Mouse (Mus musculus): ENCODE data around the gene Crybb1. TPM values are rescaled to one million over a fixed set of nuclear protein-coding genes. Genes with fewer than 3 reads are reported as not detected.

Crybb1 gene
- polyA plus RNA-seq, 1 experiment from 2014 or later = 0.42 TPM

DNA sequence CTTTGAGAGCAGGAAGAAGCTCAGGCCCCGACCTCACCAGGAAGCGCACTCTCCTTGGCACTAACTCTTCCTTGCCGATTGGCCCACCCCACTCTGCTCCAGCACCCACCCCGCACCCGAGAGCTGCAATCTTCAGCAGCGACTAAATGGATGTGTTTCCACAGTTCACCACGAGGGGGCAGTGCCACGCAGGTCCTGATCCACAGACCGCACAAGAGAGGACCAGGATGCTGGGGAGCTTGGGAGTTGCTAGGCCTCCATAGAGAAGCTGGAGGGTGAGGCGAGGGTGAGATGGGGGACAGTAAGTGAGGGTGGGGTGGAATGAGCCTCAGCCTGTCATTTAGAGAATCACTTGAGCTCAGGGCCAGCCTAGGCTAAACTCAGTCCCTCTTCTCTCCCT is 14.9 kb upstream of the Crybb1 start:
- Histone ChIP-seq H3K27me3 (ENCODE audit: insufficient read depth, poor library complexity, severe bottlenecking) (peaks cover 7% of the 10 kb centered on the region; the same call in 1 of the 2 replicates), H3K27ac (peak overlapping the region; percentile 96), H3K4me1 (replicated peaks) (peaks cover 74% of the 10 kb centered on the region), H3K4me3 (0 out of 2 replicates have a peak overlapping the region, but pooled peaks have one; percentile 18), H3K36me3 (no peaks in the 10 kb centered on the region), H3K9me3 (no peaks in the 10 kb centered on the region)
- 5% methylated on average over 10 of the region's 10 CpGs for WGBS
- peak; percentile 89 for DNase-seq (ENCODE audit: low spot score)

- WGBS = 84% methylated on average over 2 of the region's 2 CpGs
- Histone ChIP-seq H3K9me3 (no peaks in the 10 kb centered on the region), H3K36me3 (no peaks in the 10 kb centered on the region), H3K4me3 (no peak overlapping the region), H3K4me1 (replicated peaks) (peaks cover 68% of the 10 kb centered on the region), H3K27ac (0 out of 2 replicates have a peak overlapping the region, but pooled peaks have one; percentile 4), H3K27me3 (ENCODE audit: insufficient read depth, poor library complexity, severe bottlenecking) (peaks cover 7% of the 10 kb centered on the region; the same call in 1 of the 2 replicates)
- DNase-seq (ENCODE audit: low spot score) = no peak
Observed at GRCm38 (mm10) chr5:112241849-112242248, 13.8 kb upstream of the Crybb1 start.

DNA sequence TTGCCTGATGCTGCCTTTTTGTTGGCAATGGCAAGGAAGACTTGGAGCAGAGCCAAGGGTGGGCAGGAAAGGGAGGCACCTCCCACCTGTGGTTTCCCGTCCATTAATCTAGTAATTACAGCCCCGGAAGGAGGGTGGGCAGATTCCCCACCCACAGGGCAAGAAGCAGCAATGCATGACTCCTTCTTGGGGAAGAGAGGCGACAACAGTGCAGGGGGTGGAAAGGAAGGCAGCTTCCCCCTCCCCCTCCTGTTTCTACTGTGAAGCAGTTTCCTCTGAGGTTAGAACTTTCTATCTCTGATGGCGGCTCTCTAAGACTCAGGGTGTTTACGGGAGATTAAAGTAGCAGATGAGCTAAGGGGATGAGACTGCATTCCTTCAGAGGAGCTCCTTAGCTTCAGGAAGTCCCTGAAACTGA is 13.2 kb upstream of the Crybb1 start:
- peaks cover 7% of the 10 kb centered on the region; the same call in 1 of the 2 replicates for H3K27me3 ChIP-seq (ENCODE audit: insufficient read depth, poor library complexity, severe bottlenecking)
- H3K9me3 ChIP-seq = no peaks in the 10 kb centered on the region
- no peaks in the 10 kb centered on the region for H3K36me3 ChIP-seq
- no peak for DNase-seq (ENCODE audit: low spot score)
- peak overlapping the region; percentile 4; the same call in 1 of the 2 replicates for H3K27ac ChIP-seq
- 76% methylated on average over 5 of the region's 5 CpGs for WGBS
- H3K4me3 ChIP-seq = no peak overlapping the region
- H3K4me1 ChIP-seq (replicated peaks) = peaks cover 68% of the 10 kb centered on the region

- Histone ChIP-seq H3K36me3 (no peaks in the 10 kb centered on the region), H3K4me3 (no peak overlapping the region), H3K9me3 (no peaks in the 10 kb centered on the region), H3K27me3 (ENCODE audit: insufficient read depth, poor library complexity, severe bottlenecking) (peaks cover 9% of the 10 kb centered on the region; the same call in 1 of the 2 replicates), H3K4me1 (replicated peaks) (peaks cover 64% of the 10 kb centered on the region), H3K27ac (0 out of 2 replicates have a peak overlapping the region, but pooled peaks have one; percentile 29)
- no peak for DNase-seq (ENCODE audit: low spot score)
- WGBS = 53% methylated on average over 5 of the region's 5 CpGs
Observed at GRCm38 (mm10) chr5:112243041-112243440, 12.6 kb upstream of the Crybb1 start.

DNA sequence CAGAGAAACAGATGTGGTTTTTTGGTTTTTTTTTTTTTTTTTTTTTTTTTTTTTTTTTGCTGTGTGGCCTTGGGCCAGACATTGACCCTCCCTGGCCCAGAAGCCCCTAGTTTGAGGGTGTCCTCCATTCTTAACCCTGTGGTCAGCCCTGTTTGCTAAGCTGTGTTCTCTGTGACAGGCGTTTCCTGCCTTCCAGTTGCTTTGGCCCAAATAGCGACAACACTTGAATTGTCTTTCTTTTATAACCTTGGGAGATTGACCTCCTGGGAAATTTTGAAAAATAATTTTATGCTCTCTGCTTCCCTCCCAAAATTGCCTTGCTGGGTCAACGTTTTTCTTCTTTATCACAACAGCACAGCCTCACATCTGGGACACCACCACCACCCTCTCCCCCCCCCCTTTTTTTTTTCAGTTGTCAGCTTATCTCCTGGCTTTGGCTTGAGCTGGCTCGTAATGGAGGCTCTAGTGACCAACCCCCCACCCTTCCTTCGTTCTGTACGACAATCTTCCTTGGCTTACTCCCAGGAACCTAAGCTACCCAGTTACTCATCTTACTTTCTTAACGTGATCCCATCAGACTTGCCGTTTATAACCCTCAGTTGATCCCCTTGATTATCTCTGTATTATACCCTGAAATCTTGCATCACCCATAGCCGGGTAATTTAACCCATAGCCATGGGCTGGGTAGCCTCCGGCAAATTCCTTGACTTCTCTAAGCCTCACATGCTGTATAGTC is 11.9 kb upstream of the Crybb1 start:
- H3K27me3 ChIP-seq (ENCODE audit: insufficient read depth, poor library complexity, severe bottlenecking) = peaks cover 12% of the 10 kb centered on the region; the same call in 1 of the 2 replicates
- no peaks in the 10 kb centered on the region for H3K36me3 ChIP-seq
- H3K27ac ChIP-seq = no peak overlapping the region
- no peak for DNase-seq (ENCODE audit: low spot score)
- WGBS = 80% methylated on average over 10 of the region's 10 CpGs
- peaks cover 59% of the 10 kb centered on the region for H3K4me1 ChIP-seq (replicated peaks)
- H3K4me3 ChIP-seq = no peak overlapping the region
- no peaks in the 10 kb centered on the region for H3K9me3 ChIP-seq

DNA sequence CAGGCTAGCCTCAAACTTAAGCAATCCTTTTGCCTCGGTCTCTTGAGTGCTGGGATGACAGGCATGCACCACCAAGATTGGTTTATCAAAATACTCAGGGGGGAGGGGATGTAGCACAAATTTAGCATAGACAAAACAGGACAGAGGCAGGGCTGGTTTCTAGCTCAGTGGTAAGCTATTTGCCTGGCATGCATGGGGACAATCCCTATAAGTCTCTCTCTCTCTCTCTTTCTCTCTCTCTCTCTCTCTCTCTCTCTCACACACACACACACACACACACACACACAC is 11.4 kb upstream of the Crybb1 start:
- Histone ChIP-seq H3K27ac (no peak overlapping the region), H3K4me1 (replicated peaks) (peaks cover 54% of the 10 kb centered on the region), H3K4me3 (no peak overlapping the region), H3K36me3 (no peaks in the 10 kb centered on the region), H3K27me3 (ENCODE audit: insufficient read depth, poor library complexity, severe bottlenecking) (peaks cover 9% of the 10 kb centered on the region; the same call in 1 of the 2 replicates), H3K9me3 (no peaks in the 10 kb centered on the region)
- no peak for DNase-seq (ENCODE audit: low spot score)
- WGBS = 86% methylated on average over 1 of the region's 1 CpGs

DNA sequence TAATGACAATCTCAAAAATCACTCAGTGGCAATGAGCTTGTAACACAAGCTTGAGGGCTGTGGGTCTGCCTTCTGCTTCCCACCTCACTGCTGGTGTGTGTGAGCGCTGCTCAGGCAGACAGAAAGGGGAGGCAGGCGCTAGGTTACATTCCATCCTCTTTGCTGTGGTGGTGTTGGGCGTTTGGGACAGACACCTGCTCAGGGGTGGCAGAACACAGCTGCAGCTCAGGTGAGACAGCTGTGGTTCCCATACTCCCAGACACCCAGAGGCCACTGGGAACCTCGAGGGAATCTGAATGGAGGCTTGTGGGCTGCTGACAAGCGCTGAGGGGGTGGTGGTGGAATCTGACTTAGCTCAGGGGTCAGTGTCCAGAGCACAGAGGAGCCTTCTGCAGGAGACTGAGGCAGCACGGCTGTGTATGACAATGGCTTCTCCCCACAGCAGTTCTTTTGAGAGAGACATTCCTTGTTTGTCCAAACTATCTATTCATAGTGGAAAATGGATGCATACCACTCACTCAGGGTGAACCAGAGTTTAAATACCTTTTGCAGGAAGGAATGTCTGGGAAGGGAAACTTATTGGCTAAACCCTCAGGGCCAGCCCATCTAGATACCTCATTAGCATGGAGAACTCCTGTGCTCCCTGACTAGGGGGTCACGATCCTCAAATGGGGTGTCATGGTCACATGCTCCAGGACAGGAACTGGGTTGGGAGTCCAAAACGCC is 10.6 kb upstream of the Crybb1 start:
- whole genome bisulfite sequencing = 53% methylated on average over 8 of the region's 8 CpGs
- Histone ChIP-seq H3K9me3 (no peaks in the 10 kb centered on the region), H3K4me3 (no peak overlapping the region), H3K36me3 (no peaks in the 10 kb centered on the region), H3K27ac (peak overlapping the region; percentile 31; the same call in 1 of the 2 replicates), H3K27me3 (ENCODE audit: insufficient read depth, poor library complexity, severe bottlenecking) (peaks cover 5% of the 10 kb centered on the region; the same call in 1 of the 2 replicates), H3K4me1 (replicated peaks) (peaks cover 46% of the 10 kb centered on the region)
- no peak for DNase-seq (ENCODE audit: low spot score)

- DNase-seq (ENCODE audit: low spot score) = no peak
- no peaks in the 10 kb centered on the region for H3K9me3 ChIP-seq
- 47% methylated on average over 8 of the region's 8 CpGs for WGBS
- peaks cover 36% of the 10 kb centered on the region for H3K4me1 ChIP-seq (replicated peaks)
- H3K4me3 ChIP-seq = no peak overlapping the region
- peaks cover 9% of the 10 kb centered on the region; the same call in 1 of the 2 replicates for H3K27me3 ChIP-seq (ENCODE audit: insufficient read depth, poor library complexity, severe bottlenecking)
- 0 out of 2 replicates have a peak overlapping the region, but pooled peaks have one; percentile 40 for H3K27ac ChIP-seq
- H3K36me3 ChIP-seq = no peaks in the 10 kb centered on the region
Observed at GRCm38 (mm10) chr5:112247399-112247798, 8.2 kb upstream of the Crybb1 start.

DNA sequence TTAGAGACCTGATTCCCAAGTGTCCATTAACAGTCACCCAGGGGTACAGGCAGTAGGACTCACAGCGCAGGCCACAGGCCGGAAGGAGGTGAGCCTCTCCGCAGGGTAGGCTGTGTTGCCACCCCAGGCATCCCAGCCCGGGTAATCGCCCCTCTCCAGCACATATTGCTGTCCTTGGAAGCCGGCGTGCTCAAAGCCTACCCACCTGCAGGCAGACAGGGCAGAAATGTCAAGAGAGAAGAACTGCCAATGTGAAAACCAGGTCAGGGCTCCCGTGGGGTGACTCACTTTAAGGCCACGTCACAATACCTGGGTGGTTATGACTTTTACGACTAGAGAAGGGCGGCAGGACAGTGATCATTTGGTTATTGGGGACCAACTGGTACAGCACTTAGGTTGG is 6.5 kb upstream of the Crybb1 start:
- 88% methylated on average over 11 of the region's 11 CpGs for WGBS
- Histone ChIP-seq H3K27me3 (ENCODE audit: insufficient read depth, poor library complexity, severe bottlenecking) (peaks cover 9% of the 10 kb centered on the region; the same call in 1 of the 2 replicates), H3K27ac (no peak overlapping the region), H3K36me3 (no peaks in the 10 kb centered on the region), H3K9me3 (no peaks in the 10 kb centered on the region), H3K4me3 (no peak overlapping the region), H3K4me1 (replicated peaks) (peaks cover 38% of the 10 kb centered on the region)
- no peak for DNase-seq (ENCODE audit: low spot score)

DNA sequence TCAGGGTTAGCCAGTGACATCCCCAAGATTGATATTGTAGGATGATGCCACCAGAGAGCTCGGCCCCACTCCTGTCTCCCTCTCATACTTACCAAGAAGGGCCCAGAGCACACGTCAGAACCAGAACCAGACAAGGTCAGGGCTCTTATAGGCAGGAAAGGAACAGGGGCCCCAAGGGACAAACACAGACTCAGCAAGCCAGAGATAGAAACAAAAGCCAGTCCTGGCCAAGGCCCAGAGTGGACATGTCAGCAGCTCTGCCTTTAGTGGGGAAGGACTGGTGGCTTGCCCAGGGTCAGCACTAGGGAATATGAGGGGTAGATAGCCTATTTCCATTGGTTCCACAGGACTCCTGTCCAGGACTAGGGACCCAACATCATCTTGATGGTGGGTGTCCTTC is 3.2 kb upstream of the Crybb1 start, which contains the start of gene Cryba4:
Gene Cryba4, minus strand, starts transcription at position 119 of the 400 bp plus-strand sequence.
- Histone ChIP-seq H3K27ac (no peak within 1 kb of the TSS), H3K4me1 (replicated peaks) (peaks cover 16% of the 10 kb centered on the region), H3K36me3 (no peaks in the 10 kb centered on the region), H3K4me3 (no peak within 1 kb of the TSS), H3K27me3 (ENCODE audit: insufficient read depth, poor library complexity, severe bottlenecking) (peaks cover 17% of the 10 kb centered on the region; the same call in 1 of the 2 replicates), H3K9me3 (no peaks in the 10 kb centered on the region)
- 71% methylated on average over 2 of the region's 2 CpGs for WGBS
- no peak for DNase-seq (ENCODE audit: low spot score)

GRCm38 (mm10) chr5:112253169-112253568 is 2.4 kb upstream of the Crybb1 start:
- no peak for DNase-seq (ENCODE audit: low spot score)
- no peaks in the 10 kb centered on the region for H3K9me3 ChIP-seq
- no peaks in the 10 kb centered on the region for H3K36me3 ChIP-seq
- peaks cover 12% of the 10 kb centered on the region for H3K4me1 ChIP-seq (replicated peaks)
- no peak overlapping the region for H3K4me3 ChIP-seq
- H3K27ac ChIP-seq = no peak overlapping the region
- WGBS = 32% methylated on average over 8 of the region's 8 CpGs
- H3K27me3 ChIP-seq (ENCODE audit: insufficient read depth, poor library complexity, severe bottlenecking) = peaks cover 14% of the 10 kb centered on the region; the same call in 1 of the 2 replicates

- H3K27me3 ChIP-seq (ENCODE audit: insufficient read depth, poor library complexity, severe bottlenecking) = peaks cover 12% of the 10 kb centered on the region; the same call in 1 of the 2 replicates
- WGBS = 93% methylated on average over 7 of the region's 7 CpGs
- peaks cover 11% of the 10 kb centered on the region for H3K4me1 ChIP-seq (replicated peaks)
- DNase-seq (ENCODE audit: low spot score) = no peak
- H3K36me3 ChIP-seq = no peaks in the 10 kb centered on the region
- H3K27ac ChIP-seq = peak overlapping the region; percentile 18; the same call in 1 of the 2 replicates
- H3K9me3 ChIP-seq = no peaks in the 10 kb centered on the region
- H3K4me3 ChIP-seq = no peak overlapping the region
Observed at GRCm38 (mm10) chr5:112254282-112254806, 1.3 kb upstream of the Crybb1 start.

Data from hindbrain, embryonic 10.5 days (tissue).